Mouse (Mus musculus) forebrain, postnatal 0 days (tissue): ENCODE data around the gene Fam155a. TPM values are rescaled to one million over a fixed set of nuclear protein-coding genes. Genes with fewer than 3 reads are reported as not detected.
"Not testable (repeated sequence)": the region's sequence is repeated elsewhere in the genome, so short reads cannot be mapped to it uniquely, and the experiment has no call there.

Experiments
- ATAC-seq: fragments of 200-750 bp; cut with Nextera tagmentation; 2 replicates; pipeline ENCODE4 v1.8.0; 2017; ENCODE audit warnings: mild to moderate bottlenecking, moderate library complexity
- DNase-seq: peaks from one replicate; pipeline ENCODE4 v3.0.0-alpha.2; 2015
- H3K27ac ChIP-seq: fragments of 300-500 bp; sonication (generic); 2 replicates; pipeline ENCODE4 v1.5.1; 2014; ENCODE audit warnings: low read depth, mild to moderate bottlenecking, antibody characterized with exemption, low read length, moderate library complexity, mixed read lengths
- H3K27me3 ChIP-seq: fragments of 300-500 bp; sonication (generic); 2 replicates; pipeline ENCODE4 v1.6.1; 2014; ENCODE audit warnings: mild to moderate bottlenecking, low read length, mixed read lengths; ENCODE audit not compliant: insufficient read depth
- H3K36me3 ChIP-seq: fragments of 300-500 bp; sonication (generic); 2 replicates; pipeline ENCODE4 v1.6.1; 2014; ENCODE audit warnings: mild to moderate bottlenecking, moderate library complexity; ENCODE audit not compliant: insufficient read depth
- H3K4me1 ChIP-seq: fragments of 300-500 bp; sonication (generic); 2 replicates; pipeline ENCODE4 v1.6.1; 2014; ENCODE audit warnings: antibody characterized with exemption; ENCODE audit not compliant: insufficient read depth
- H3K4me2 ChIP-seq: fragments of 300-500 bp; sonication (generic); 2 replicates; pipeline ENCODE4 v1.6.1; 2014; ENCODE audit warnings: low read depth, mild to moderate bottlenecking, moderate library complexity
- H3K4me3 ChIP-seq: fragments of 300-500 bp; sonication (generic); 2 replicates; pipeline ENCODE4 v1.5.1; 2014; ENCODE audit warnings: low read depth, low read length, mixed read lengths
- H3K9ac ChIP-seq: fragments of 300-500 bp; sonication (generic); 2 replicates; pipeline ENCODE4 v1.6.1; 2014; ENCODE audit warnings: mild to moderate bottlenecking
- H3K9me3 ChIP-seq: fragments of 300-500 bp; sonication (generic); 2 replicates; pipeline ENCODE4 v1.6.1; 2016; ENCODE audit warnings: low read length
- CTCF ChIP-seq: sonication (generic); IDR thresholded peaks from 2 replicates; pipeline ENCODE4 v1.5.1; 2016; ENCODE audit warnings: antibody characterized with exemption, control low read depth, low read depth
- WGBS: fragments of 180-500 bp; shearing (Covaris S2); extraction: QIAGEN DNeasy Blood & Tissue Kit; methylation state at CpG from one replicate; pipeline ENCODE4 v1.1.7; 2014; 5-methylcytosine and 5-hydroxymethylcytosine counted together
- polyA plus RNA-seq: library from polyadenylated mRNA; unstranded; fragments of >200 nt; fragmentation: Nextera tagmentation; extraction: Ambion mirVana; gene quantifications from 2 replicates; pipeline ENCODE4 v1.2.1, GENCODE M21; 2015
- total RNA-seq: library from RNA; depleted of rRNA; stranded (reverse); fragments of >200 nt; gene quantifications from 2 replicates; pipeline ENCODE4 v1.2.3, GENCODE M21; 2014

Fam155a gene
- total and polyA plus RNA-seq, 2 experiments from 2014 or later = 29.0 to 105 TPM

DNA sequence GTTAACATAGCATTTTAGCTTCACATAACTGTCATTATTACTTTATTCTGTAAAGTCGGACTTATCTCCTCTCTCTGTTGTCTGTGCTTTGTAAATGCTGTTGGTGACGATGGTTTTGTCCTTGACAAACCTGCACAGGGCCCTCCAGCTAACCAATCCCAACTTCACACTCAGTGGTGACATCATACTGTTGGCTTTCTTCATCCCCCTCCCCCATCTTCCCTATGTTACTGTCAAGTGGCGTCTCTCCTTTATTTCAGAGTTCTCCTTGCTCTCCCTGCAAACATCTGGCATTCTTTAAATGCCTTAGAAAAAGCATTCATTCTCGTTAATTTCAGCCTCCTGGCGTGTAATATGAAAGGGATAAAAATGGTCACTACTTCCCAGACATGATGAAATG is 78.6 kb downstream of the Fam155a start:
- WGBS = 41% methylated on average over 5 of the region's 5 CpGs
- DNase-seq = no peak
- no peaks in the 10 kb centered on the region for H3K27me3 ChIP-seq
- no peaks in the 10 kb centered on the region for H3K36me3 ChIP-seq
- H3K4me3 ChIP-seq = no peak overlapping the region
- no peak overlapping the region for H3K4me2 ChIP-seq
- H3K9ac ChIP-seq = no peak overlapping the region
- H3K4me1 ChIP-seq = no peaks in the 10 kb centered on the region
- peak; percentile 50; the same call in 1 of the 2 replicates for ATAC-seq
- no peaks in the 10 kb centered on the region for H3K9me3 ChIP-seq
- no peak for TF ChIP-seq CTCF
- H3K27ac ChIP-seq = no peak overlapping the region

- DNase-seq, H3K27me3 ChIP-seq, H3K4me2 ChIP-seq, H3K9ac ChIP-seq, H3K4me3 ChIP-seq, H3K9me3 ChIP-seq, H3K36me3 ChIP-seq, H3K27ac ChIP-seq, ATAC-seq, H3K4me1 ChIP-seq: not testable (repeated sequence)
- WGBS = 90% methylated on average over 3 of the region's 3 CpGs
Measured at GRCm38 (mm10) chr8:9660014-9660413, 110.9 kb downstream of the Fam155a start.

GRCm38 (mm10) chr8:9656901-9657300 is 114.1 kb downstream of the Fam155a start:
- Histone ChIP-seq H3K4me1 (no peaks in the 10 kb centered on the region), H3K4me3 (no peak overlapping the region), H3K4me2 (no peak overlapping the region), H3K9ac (no peak overlapping the region), H3K9me3 (no peaks in the 10 kb centered on the region), H3K27ac (no peak overlapping the region), H3K36me3 (no peaks in the 10 kb centered on the region), H3K27me3 (no peaks in the 10 kb centered on the region)
- no peak for DNase-seq
- no peak for ATAC-seq
- 88% methylated on average over 2 of the region's 2 CpGs for WGBS
- TF ChIP-seq CTCF = no peak

GRCm38 (mm10) chr8:9654826-9655225 is 116.1 kb downstream of the Fam155a start:
- Histone ChIP-seq H3K36me3 (no peaks in the 10 kb centered on the region), H3K27me3 (no peaks in the 10 kb centered on the region), H3K27ac (no peak overlapping the region), H3K4me2 (no peak overlapping the region), H3K9me3 (no peaks in the 10 kb centered on the region), H3K9ac (no peak overlapping the region), H3K4me3 (no peak overlapping the region), H3K4me1 (no peaks in the 10 kb centered on the region)
- DNase-seq = no peak
- 77% methylated on average over 6 of the region's 6 CpGs for WGBS
- no peak for ATAC-seq
- no peak for TF ChIP-seq CTCF

- Histone ChIP-seq H3K36me3 (no peaks in the 10 kb centered on the region), H3K4me2 (no peak overlapping the region), H3K27ac (no peak overlapping the region), H3K27me3 (no peaks in the 10 kb centered on the region), H3K9ac (no peak overlapping the region), H3K9me3 (no peaks in the 10 kb centered on the region), H3K4me3 (no peak overlapping the region), H3K4me1 (no peaks in the 10 kb centered on the region)
- no peak for ATAC-seq
- no peak for DNase-seq
- 37% methylated on average over 1 of the region's 1 CpGs for WGBS
- no peak for TF ChIP-seq CTCF
Measured at GRCm38 (mm10) chr8:9653643-9654042, 117.3 kb downstream of the Fam155a start.

GRCm38 (mm10) chr8:9638162-9638561 is 132.8 kb downstream of the Fam155a start:
- no peak overlapping the region for H3K9ac ChIP-seq
- no peak for TF ChIP-seq CTCF
- ATAC-seq (no peak), DNase-seq (no peak)
- no peaks in the 10 kb centered on the region for H3K9me3 ChIP-seq
- no peak overlapping the region for H3K4me2 ChIP-seq
- 95% methylated on average over 2 of the region's 2 CpGs for WGBS
- H3K4me1 ChIP-seq = no peaks in the 10 kb centered on the region
- no peak overlapping the region for H3K4me3 ChIP-seq
- H3K36me3 ChIP-seq = no peaks in the 10 kb centered on the region
- no peak overlapping the region for H3K27ac ChIP-seq
- no peaks in the 10 kb centered on the region for H3K27me3 ChIP-seq

- WGBS = 86% methylated on average over 5 of the region's 5 CpGs
Measured at GRCm38 (mm10) chr8:9635240-9635639, 135.7 kb downstream of the Fam155a start.

More at GRCm38 (mm10) chr8:9635240-9635639, 135.7 kb downstream of the Fam155a start:
- Histone ChIP-seq H3K27me3 (no peaks in the 10 kb centered on the region), H3K4me3 (no peak overlapping the region), H3K4me1 (no peaks in the 10 kb centered on the region), H3K4me2 (no peak overlapping the region), H3K36me3 (no peaks in the 10 kb centered on the region), H3K9me3 (no peaks in the 10 kb centered on the region), H3K9ac (no peak overlapping the region), H3K27ac (no peak overlapping the region)
- TF ChIP-seq CTCF = no peak
- DNase-seq = no peak
- ATAC-seq = no peak
